Mouse (Mus musculus): ENCODE data around the gene Olfr1418.

- TF ChIP-seq CTCF (IDR thresholded peaks at IDR 0.05; ENCODE audit: control insufficient read depth, insufficient read depth, low read length) (no peak), POLR2A (IDR thresholded peaks at IDR 0.05; ENCODE audit: borderline replicate concordance, control insufficient read depth, low read depth, low read length) (no peak)
These were observed 6.0 kb downstream of the Olfr1418 start for GRCm38 (mm10) chr19:11854821-11855220.
